Mouse (Mus musculus) embryonic facial prominence, embryonic 14.5 days (tissue): ENCODE measurements around the gene Ccl5. TPM values are rescaled to one million over a fixed set of nuclear protein-coding genes. Genes with fewer than 3 reads are reported as not detected.
A peak's percentile ranks its signal among the peaks of the same experiment; 100 is the strongest.
"Not testable (repeated sequence)": the region's sequence is repeated elsewhere in the genome, so short reads cannot be mapped to it uniquely, and the experiment has no call there.

Experiments used
- ATAC-seq: fragments of 200-750 bp; cut with Nextera tagmentation; 2 replicates; pipeline ENCODE4 v1.8.0; 2017; ENCODE audit warnings: low read depth, moderate number of reproducible peaks, moderate TSS enrichment
- DNase-seq: peaks from one replicate; pipeline ENCODE4 v3.0.0-alpha.2; 2015; ENCODE audit warnings: low spot score
- H3K27ac ChIP-seq: fragments of 300-500 bp; sonication (generic); replicated peaks from 2 replicates; pipeline ENCODE4 v1.5.1; 2014; ENCODE audit warnings: low read depth, mild to moderate bottlenecking, low read length, moderate library complexity
- H3K27me3 ChIP-seq: fragments of 300-500 bp; sonication (generic); replicated peaks from 2 replicates; pipeline ENCODE4 v1.6.1; 2014; ENCODE audit warnings: low read length; ENCODE audit not compliant: control insufficient read depth, insufficient read depth
- H3K36me3 ChIP-seq: fragments of 300-500 bp; sonication (generic); 2 replicates; pipeline ENCODE4 v1.6.1; 2014; ENCODE audit warnings: low read length, mixed read lengths; ENCODE audit not compliant: control insufficient read depth, insufficient read depth
- H3K4me1 ChIP-seq: fragments of 300-500 bp; sonication (generic); 2 replicates; pipeline ENCODE4 v1.6.1; 2014; ENCODE audit warnings: antibody characterized with exemption, low read length; ENCODE audit not compliant: control insufficient read depth, insufficient read depth
- H3K4me2 ChIP-seq: fragments of 300-500 bp; sonication (generic); 2 replicates; pipeline ENCODE4 v1.6.1; 2014; ENCODE audit warnings: low read depth, mild to moderate bottlenecking, low read length, moderate library complexity, mixed read lengths
- H3K4me3 ChIP-seq: fragments of 300-500 bp; sonication (generic); 2 replicates; pipeline ENCODE4 v1.5.1; 2014; ENCODE audit warnings: low read depth, mild to moderate bottlenecking, low read length
- H3K9ac ChIP-seq: fragments of 300-500 bp; sonication (generic); 2 replicates; pipeline ENCODE4 v1.6.1; 2014; ENCODE audit warnings: low read depth, mild to moderate bottlenecking, low read length, moderate library complexity, mixed read lengths
- H3K9me3 ChIP-seq: fragments of 300-500 bp; sonication (generic); 2 replicates; pipeline ENCODE4 v1.6.1; 2016; ENCODE audit warnings: low read length; ENCODE audit not compliant: control insufficient read depth
- WGBS: fragments of 180-500 bp; shearing (Covaris S2); extraction: QIAGEN DNeasy Blood & Tissue Kit; methylation state at CpG from one replicate; pipeline ENCODE4 v1.1.7; 2014; 5-methylcytosine and 5-hydroxymethylcytosine counted together
- polyA plus RNA-seq: library from polyadenylated mRNA; unstranded; fragments of >200 nt; fragmentation: Nextera tagmentation; extraction: Ambion mirVana; gene quantifications from 2 replicates; pipeline ENCODE4 v1.2.1, GENCODE M21; 2014

Gene Ccl5
- polyA plus RNA-seq, 1 experiment from 2014 or later, result 1.4 TPM

- not testable (repeated sequence) for H3K9ac ChIP-seq, H3K4me3 ChIP-seq, ATAC-seq, DNase-seq, H3K36me3 ChIP-seq, H3K9me3 ChIP-seq, H3K27ac ChIP-seq, H3K4me1 ChIP-seq, H3K4me2 ChIP-seq, H3K27me3 ChIP-seq
- 86% methylated on average over 6 of the region's 7 CpGs for WGBS
These were observed 20.7 kb upstream of the Ccl5 start for GRCm38 (mm10) chr11:83551037-83551436.

GRCm38 (mm10) chr11:83550186-83550632, 19.9 kb upstream of the Ccl5 start:
- no peak overlapping the region for H3K27ac ChIP-seq
- no peaks in the 10 kb centered on the region for H3K27me3 ChIP-seq
- no peaks in the 10 kb centered on the region for H3K4me1 ChIP-seq
- no peaks in the 10 kb centered on the region for H3K36me3 ChIP-seq
- H3K4me2 ChIP-seq, result no peak overlapping the region
- no peaks in the 10 kb centered on the region for H3K9me3 ChIP-seq
- H3K9ac ChIP-seq, result no peak overlapping the region
- WGBS, result 86% methylated on average over 5 of the region's 5 CpGs
- ATAC-seq (no peak), DNase-seq (no peak)
- H3K4me3 ChIP-seq, result no peak overlapping the region

- Histone ChIP-seq H3K9me3 (no peaks in the 10 kb centered on the region), H3K4me2 (no peak overlapping the region), H3K4me1 (no peaks in the 10 kb centered on the region), H3K9ac (no peak overlapping the region), H3K4me3 (no peak overlapping the region), H3K27ac (no peak overlapping the region; the same call in 1 of the 2 replicates), H3K27me3 (no peaks in the 10 kb centered on the region), H3K36me3 (no peaks in the 10 kb centered on the region)
- DNase-seq, result peak; percentile 43
- no peak for ATAC-seq
- WGBS, result 44% methylated on average over 3 of the region's 3 CpGs
These were observed 13.9 kb upstream of the Ccl5 start for GRCm38 (mm10) chr11:83544214-83544613.

- Histone ChIP-seq H3K36me3 (no peaks in the 10 kb centered on the region), H3K9ac (no peak overlapping the region), H3K4me3 (no peak overlapping the region), H3K27me3 (no peaks in the 10 kb centered on the region), H3K4me1 (no peaks in the 10 kb centered on the region), H3K4me2 (no peak overlapping the region), H3K27ac (no peak overlapping the region), H3K9me3 (no peaks in the 10 kb centered on the region)
- 78% methylated on average over 3 of the region's 3 CpGs for WGBS
- DNase-seq (no peak), ATAC-seq (no peak)
These were observed 11.1 kb upstream of the Ccl5 start for GRCm38 (mm10) chr11:83541415-83541814.

- no peak for ATAC-seq
These were observed 10.6 kb upstream of the Ccl5 start for GRCm38 (mm10) chr11:83540931-83541330.

GRCm38 (mm10) chr11:83538705-83539314, 8.5 kb upstream of the Ccl5 start:
- Histone ChIP-seq H3K27me3 (no peaks in the 10 kb centered on the region), H3K4me1 (peaks cover 10% of the 10 kb centered on the region), H3K9ac (no peak overlapping the region), H3K4me3 (no peak overlapping the region), H3K4me2 (no peak overlapping the region), H3K36me3 (no peaks in the 10 kb centered on the region), H3K9me3 (no peaks in the 10 kb centered on the region), H3K27ac (no peak overlapping the region)
- DNase-seq, result no peak
- no peak for ATAC-seq
- 68% methylated on average over 3 of the region's 3 CpGs for WGBS

More at GRCm38 (mm10) chr11:83540931-83541330, 10.6 kb upstream of the Ccl5 start:
- Histone ChIP-seq H3K4me1 (no peaks in the 10 kb centered on the region), H3K4me3 (no peak overlapping the region), H3K4me2 (no peak overlapping the region), H3K27ac (no peak overlapping the region), H3K27me3 (no peaks in the 10 kb centered on the region), H3K9ac (no peak overlapping the region), H3K36me3 (no peaks in the 10 kb centered on the region), H3K9me3 (no peaks in the 10 kb centered on the region)
- 81% methylated on average over 2 of the region's 2 CpGs for WGBS
- no peak for DNase-seq

GRCm38 (mm10) chr11:83536831-83537230, 6.5 kb upstream of the Ccl5 start:
- H3K4me2 ChIP-seq, result no peak overlapping the region
- no peaks in the 10 kb centered on the region for H3K27me3 ChIP-seq
- H3K36me3 ChIP-seq, result no peaks in the 10 kb centered on the region
- H3K9me3 ChIP-seq, result no peaks in the 10 kb centered on the region
- DNase-seq (no peak), ATAC-seq (no peak)
- no peak overlapping the region for H3K9ac ChIP-seq
- H3K4me1 ChIP-seq, result peaks cover 11% of the 10 kb centered on the region
- 73% methylated on average over 3 of the region's 3 CpGs for WGBS
- no peak overlapping the region for H3K4me3 ChIP-seq
- no peak overlapping the region for H3K27ac ChIP-seq

GRCm38 (mm10) chr11:83534609-83535423, 4.5 kb upstream of the Ccl5 start:
- Histone ChIP-seq H3K9ac (no peak overlapping the region), H3K4me2 (peak overlapping the region; percentile 37), H3K4me3 (no peak overlapping the region), H3K27ac (peak overlapping the region; percentile 57), H3K9me3 (no peaks in the 10 kb centered on the region), H3K27me3 (no peaks in the 10 kb centered on the region), H3K4me1 (peaks cover 11% of the 10 kb centered on the region), H3K36me3 (no peaks in the 10 kb centered on the region)
- DNase-seq (peak; percentile 95), ATAC-seq (peak; percentile 95)
- WGBS, result 27% methylated on average over 13 of the region's 13 CpGs
